In the genomic region with DNA sequence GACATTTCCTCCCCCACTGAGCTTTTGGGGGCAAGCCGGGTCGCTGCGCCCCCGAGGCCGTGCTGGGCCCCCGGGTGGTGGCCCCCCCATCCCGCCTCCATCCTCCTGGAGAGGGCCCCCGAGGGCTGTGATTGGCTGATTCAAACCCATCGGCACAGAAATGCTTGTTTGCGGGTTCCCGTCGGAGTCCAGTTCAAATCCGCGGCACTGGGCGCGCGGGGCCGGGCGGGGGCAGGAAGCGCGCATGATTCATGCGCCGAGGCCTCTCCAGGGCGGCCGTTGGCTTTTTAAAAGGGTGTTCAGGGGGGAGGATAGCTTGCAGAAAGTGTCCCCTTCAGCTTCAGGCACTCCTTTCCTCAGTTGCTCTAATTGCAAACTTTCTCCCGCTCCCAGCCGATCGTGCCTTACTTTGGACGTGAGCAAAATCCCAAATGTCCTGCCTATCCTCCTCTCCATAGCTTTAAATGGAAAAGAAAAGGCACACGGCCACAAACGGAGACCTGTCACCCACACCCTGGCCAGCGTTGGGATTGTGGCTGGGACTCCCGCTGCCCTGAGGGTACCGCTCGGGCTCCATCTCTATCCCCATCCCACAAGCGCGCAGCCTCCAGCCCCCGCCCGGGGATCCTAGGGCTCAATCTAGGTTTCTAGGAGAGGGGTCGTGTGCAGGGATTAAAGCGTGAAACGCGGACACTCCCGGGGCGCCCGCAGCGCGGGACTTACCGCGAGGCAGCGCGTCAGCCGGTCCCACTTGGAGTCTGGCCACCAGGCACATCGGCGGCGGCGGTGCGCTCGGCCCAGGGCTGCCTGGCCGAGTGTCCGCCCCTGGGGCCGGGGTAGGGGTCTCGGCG, we compare ENCODE assay signal across 7 mouse cellular contexts. TPM values are rescaled to one million over a fixed set of nuclear protein-coding genes. Genes with fewer than 3 reads are reported as not detected.
A peak's percentile ranks its signal among the peaks of the same experiment; 100 is the strongest.
DNase-seq lines count a peak whose midpoint lies in the region; ATAC-seq lines count a peak whose summit lies in the region.

Gene Phf19 (minus strand): TSS at position 809 of the 851 bp plus-strand sequence.

- H3K36me3 ChIP-seq in forebrain, embryonic 10.5 days (replicated peaks) = no peaks in the 10 kb centered on the region
- H3K36me3 ChIP-seq in liver, embryonic 11.5 days (ENCODE audit: control insufficient read depth, insufficient read depth, low read length) = no peaks in the 10 kb centered on the region

- WGBS in forebrain, embryonic 10.5 days = 1% methylated on average over 64 of the region's 64 CpGs
- under 1% methylated on average over 64 of the region's 64 CpGs for WGBS in liver, embryonic 11.5 days

- H3K4me1 ChIP-seq in forebrain, embryonic 10.5 days = peaks cover 30% of the 10 kb centered on the region
- peaks cover 10% of the 10 kb centered on the region for H3K4me1 ChIP-seq in liver, embryonic 11.5 days (replicated peaks; ENCODE audit: control insufficient read depth, insufficient read depth, low read length)

- peak; percentile 44 for ATAC-seq in liver, embryonic 11.5 days (replicated peaks; ENCODE audit: low FRiP score)

- peak within 1 kb of the TSS; percentile 50 for H3K9ac ChIP-seq in liver, embryonic 11.5 days (ENCODE audit: low read depth, low read length)

- peaks cover 78% of the 10 kb centered on the region for H3K27me3 ChIP-seq in forebrain, embryonic 10.5 days (ENCODE audit: poor library complexity, severe bottlenecking)
- H3K27me3 ChIP-seq in liver, embryonic 11.5 days (replicated peaks; ENCODE audit: control insufficient read depth, insufficient read depth, low read length) = peaks cover 30% of the 10 kb centered on the region

- H3K9me3 ChIP-seq in forebrain, embryonic 10.5 days = no peaks in the 10 kb centered on the region
- H3K9me3 ChIP-seq in liver, embryonic 11.5 days (ENCODE audit: control insufficient read depth, low read length) = no peaks in the 10 kb centered on the region

- peak within 1 kb of the TSS; percentile 85 for H3K4me2 ChIP-seq in liver, embryonic 11.5 days

- peak within 1 kb of the TSS; percentile 75 for H3K4me3 ChIP-seq in forebrain, embryonic 10.5 days
- peak within 1 kb of the TSS; percentile 76 for H3K4me3 ChIP-seq in liver, embryonic 11.5 days (ENCODE audit: low read depth, low read length)

- DNase-seq in CD4-positive helper T cell, adult 2 months (ENCODE audit: low read depth, low spot score) = peak; percentile 68
- DNase-seq in Muller cell, postnatal 12 days (ENCODE audit: inconsistent ontology term) = peak; percentile 80
- DNase-seq in forebrain, embryonic 10.5 days (ENCODE audit: extremely low spot score, low spot score) = peak; percentile 40
- DNase-seq in heart, postnatal 4 days = peak; percentile 58
- DNase-seq in liver, embryonic 11.5 days (ENCODE audit: low spot score) = peak; percentile 59
- DNase-seq in neural tube, embryonic 10.5 days (ENCODE audit: extremely low spot score, low spot score) = peak; percentile 56
- DNase-seq in urinary bladder, postnatal 25 days (ENCODE audit: low spot score) = peak; percentile 39

- H3K27ac ChIP-seq in forebrain, embryonic 10.5 days = peak within 1 kb of the TSS; percentile 83
- peak within 1 kb of the TSS; percentile 32; the same call in 1 of the 2 replicates for H3K27ac ChIP-seq in liver, embryonic 11.5 days (ENCODE audit: low read depth, low read length)

RNA-seq across cellular contexts. Expression of gene Phf19, which starts in this region (rescaled TPM):
- 2.7 and 3.0 TPM in 2 replicates for polyA plus RNA-seq in forebrain, embryonic 10.5 days (2016; fragmentation: Nextera tagmentation; extraction: Ambion mirVana)
- total RNA-seq in heart, postnatal 4 days (2021) = 1 to 10 TPM; 6.2 to 6.6 TPM
- polyA plus RNA-seq in liver, embryonic 11.5 days (2014; fragmentation: Nextera tagmentation; extraction: Ambion mirVana) = 4.5 and 5.2 TPM in 2 replicates

Comparison
In these comparisons a context has a peak if more than half of its experiments do, and no peak if none do; other contexts are left out.
1. Peak in every context shown above with its lines: DNase-seq, ATAC-seq, H3K4me3 ChIP-seq and H3K27ac ChIP-seq.